Mouse (Mus musculus) hindbrain, postnatal 0 days (tissue): ENCODE data around the gene Eef1g. TPM values are rescaled to one million over a fixed set of nuclear protein-coding genes. Genes with fewer than 3 reads are reported as not detected.

Experiments used
- ATAC-seq: fragments of 200-750 bp; cut with Nextera tagmentation; 2 replicates; pipeline ENCODE4 v1.8.0; 2017; ENCODE audit warnings: mild to moderate bottlenecking, moderate TSS enrichment, moderate library complexity
- DNase-seq: peaks from one replicate; pipeline ENCODE4 v3.0.0-alpha.2; 2015; ENCODE audit warnings: low spot score
- H3K27ac ChIP-seq: fragments of 300-500 bp; sonication (generic); 2 replicates; pipeline ENCODE4 v1.5.1; 2014; ENCODE audit warnings: mild to moderate bottlenecking
- H3K27me3 ChIP-seq: fragments of 300-500 bp; sonication (generic); 2 replicates; pipeline ENCODE4 v1.6.1; 2014; ENCODE audit warnings: low read length, mixed read lengths; ENCODE audit not compliant: insufficient read depth
- H3K36me3 ChIP-seq: fragments of 300-500 bp; sonication (generic); 2 replicates; pipeline ENCODE4 v1.6.1; 2014; ENCODE audit warnings: low read length, mixed read lengths; ENCODE audit not compliant: insufficient read depth
- H3K4me1 ChIP-seq: fragments of 300-500 bp; sonication (generic); 2 replicates; pipeline ENCODE4 v1.6.1; 2014; ENCODE audit warnings: antibody characterized with exemption, low read length, mixed read lengths; ENCODE audit not compliant: insufficient read depth
- H3K4me2 ChIP-seq: fragments of 300-500 bp; sonication (generic); 2 replicates; pipeline ENCODE4 v1.6.1; 2014; ENCODE audit warnings: low read depth, mild to moderate bottlenecking, low read length, moderate library complexity, mixed read lengths
- H3K4me3 ChIP-seq: fragments of 300-500 bp; sonication (generic); 2 replicates; pipeline ENCODE4 v1.5.1; 2014; ENCODE audit warnings: low read length
- H3K9ac ChIP-seq: fragments of 300-500 bp; sonication (generic); replicated peaks from 2 replicates; pipeline ENCODE4 v1.6.1; 2014; ENCODE audit warnings: mild to moderate bottlenecking, low read length, moderate library complexity, mixed read lengths
- H3K9me3 ChIP-seq: fragments of 300-500 bp; sonication (generic); 2 replicates; pipeline ENCODE4 v1.6.1; 2016; ENCODE audit warnings: low read length, mixed read lengths
- CTCF ChIP-seq: IDR thresholded peaks from 2 replicates; pipeline ENCODE4 v1.5.1; 2016; ENCODE audit warnings: antibody characterized with exemption, control low read depth, low read depth
- WGBS: fragments of 180-500 bp; shearing (Covaris S2); extraction: QIAGEN DNeasy Blood & Tissue Kit; methylation state at CpG from one replicate; pipeline ENCODE4 v1.1.7; 2014; 5-methylcytosine and 5-hydroxymethylcytosine counted together
- polyA plus RNA-seq: library from polyadenylated mRNA; unstranded; fragments of >200 nt; fragmentation: Nextera tagmentation; extraction: Ambion mirVana; gene quantifications from 2 replicates; pipeline ENCODE4 v1.2.1, GENCODE M21; 2015
- total RNA-seq: library from RNA; depleted of rRNA; stranded (reverse); fragments of >200 nt; gene quantifications from 2 replicates; pipeline ENCODE4 v1.2.3, GENCODE M21; 2014

The Eef1g gene
- total and polyA plus RNA-seq, 2 experiments from 2014 or later = 256 to 469 TPM

DNA sequence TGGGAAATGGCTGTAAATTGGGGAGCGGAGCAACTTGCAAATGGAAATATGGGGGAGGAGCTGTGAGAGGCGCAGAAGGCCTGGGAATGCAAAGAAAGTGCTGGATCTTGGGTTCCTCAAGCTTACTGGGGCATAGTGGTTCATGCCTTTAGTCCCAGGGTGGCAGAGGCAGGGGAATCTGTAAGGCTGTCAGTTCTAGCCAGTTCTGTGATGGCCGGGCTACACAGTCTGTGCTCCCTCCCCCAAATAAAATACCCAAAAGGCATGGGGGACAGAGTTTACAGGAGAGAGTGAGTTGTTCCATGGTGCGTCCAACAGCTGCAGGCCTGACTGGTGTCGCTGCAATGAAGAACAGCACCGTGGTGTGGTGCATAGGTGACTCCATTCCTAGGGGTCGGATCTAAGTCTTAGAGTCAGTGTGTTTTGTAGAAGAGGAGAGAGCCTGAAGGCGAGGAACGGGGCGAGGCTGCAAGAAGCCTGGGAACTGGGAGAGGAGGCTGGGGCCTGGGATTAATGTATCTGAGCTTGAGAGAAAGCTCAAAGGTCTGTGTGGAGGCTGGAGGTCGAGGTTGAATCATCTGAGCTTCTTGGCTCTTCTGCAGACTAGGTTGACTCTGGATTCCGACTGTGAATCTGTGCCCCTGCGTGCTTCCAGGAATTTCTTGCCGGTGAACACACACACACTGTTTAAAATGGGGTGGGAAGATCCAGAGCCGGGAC lies 21.7 kb downstream of the Eef1g start:
- 22% methylated on average over 15 of the region's 15 CpGs for WGBS
- peak overlapping the region; percentile 50 for H3K4me3 ChIP-seq
- H3K27me3 ChIP-seq = peaks cover 14% of the 10 kb centered on the region; the same call in 1 of the 2 replicates
- no peak overlapping the region for H3K27ac ChIP-seq
- DNase-seq (no peak), ATAC-seq (no peak)
- no peak for TF ChIP-seq CTCF
- H3K9me3 ChIP-seq = no peaks in the 10 kb centered on the region
- peaks cover 10% of the 10 kb centered on the region; the same call in 1 of the 2 replicates for H3K4me1 ChIP-seq
- H3K36me3 ChIP-seq = no peaks in the 10 kb centered on the region
- no peak overlapping the region for H3K9ac ChIP-seq
- H3K4me2 ChIP-seq = peak overlapping the region; percentile 84

DNA sequence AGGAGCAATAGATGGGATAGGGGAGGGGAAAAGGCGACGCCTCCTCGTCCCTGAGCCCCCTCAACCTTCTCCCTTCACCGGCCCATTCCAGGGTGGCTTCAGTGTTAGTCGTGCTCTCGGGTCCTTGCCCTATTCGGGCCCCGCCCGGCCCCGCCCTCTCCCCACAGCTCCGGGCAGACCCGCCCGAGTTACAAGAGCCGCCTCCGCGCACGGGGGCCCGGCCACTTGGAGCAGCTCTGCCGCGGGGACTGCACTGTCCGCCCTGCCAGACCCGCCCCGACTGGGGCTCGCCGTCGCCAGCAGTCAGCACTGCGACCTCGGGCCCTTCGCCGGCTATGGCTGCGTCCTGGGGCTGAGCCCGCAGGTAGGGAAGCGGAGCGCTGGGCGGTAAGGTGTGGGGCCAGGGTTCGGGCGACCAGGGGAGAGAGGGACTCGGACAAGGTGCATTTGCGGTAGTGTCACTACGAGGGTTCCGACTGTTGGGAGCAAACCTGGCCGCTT lies 22.3 kb downstream of the Eef1g start, which contains the start of gene Ahnak:
TSS of gene Ahnak (plus strand) at position 219 of the 501 bp plus-strand sequence.
- H3K27me3 ChIP-seq = peaks cover 14% of the 10 kb centered on the region; the same call in 1 of the 2 replicates
- no peak for DNase-seq
- H3K36me3 ChIP-seq = no peaks in the 10 kb centered on the region
- H3K9me3 ChIP-seq = no peaks in the 10 kb centered on the region
- H3K27ac ChIP-seq = peak within 1 kb of the TSS; percentile 4; the same call in 1 of the 2 replicates
- peak; percentile 13; the same call in 1 of the 2 replicates for ATAC-seq
- under 1% methylated on average over 41 of the region's 42 CpGs for WGBS
- no peak for TF ChIP-seq CTCF
- peak within 1 kb of the TSS; percentile 33; the same call in 1 of the 2 replicates for H3K9ac ChIP-seq
- peak within 1 kb of the TSS; percentile 84 for H3K4me2 ChIP-seq
- peaks cover 10% of the 10 kb centered on the region; the same call in 1 of the 2 replicates for H3K4me1 ChIP-seq
- H3K4me3 ChIP-seq = peak within 1 kb of the TSS; percentile 50

DNA sequence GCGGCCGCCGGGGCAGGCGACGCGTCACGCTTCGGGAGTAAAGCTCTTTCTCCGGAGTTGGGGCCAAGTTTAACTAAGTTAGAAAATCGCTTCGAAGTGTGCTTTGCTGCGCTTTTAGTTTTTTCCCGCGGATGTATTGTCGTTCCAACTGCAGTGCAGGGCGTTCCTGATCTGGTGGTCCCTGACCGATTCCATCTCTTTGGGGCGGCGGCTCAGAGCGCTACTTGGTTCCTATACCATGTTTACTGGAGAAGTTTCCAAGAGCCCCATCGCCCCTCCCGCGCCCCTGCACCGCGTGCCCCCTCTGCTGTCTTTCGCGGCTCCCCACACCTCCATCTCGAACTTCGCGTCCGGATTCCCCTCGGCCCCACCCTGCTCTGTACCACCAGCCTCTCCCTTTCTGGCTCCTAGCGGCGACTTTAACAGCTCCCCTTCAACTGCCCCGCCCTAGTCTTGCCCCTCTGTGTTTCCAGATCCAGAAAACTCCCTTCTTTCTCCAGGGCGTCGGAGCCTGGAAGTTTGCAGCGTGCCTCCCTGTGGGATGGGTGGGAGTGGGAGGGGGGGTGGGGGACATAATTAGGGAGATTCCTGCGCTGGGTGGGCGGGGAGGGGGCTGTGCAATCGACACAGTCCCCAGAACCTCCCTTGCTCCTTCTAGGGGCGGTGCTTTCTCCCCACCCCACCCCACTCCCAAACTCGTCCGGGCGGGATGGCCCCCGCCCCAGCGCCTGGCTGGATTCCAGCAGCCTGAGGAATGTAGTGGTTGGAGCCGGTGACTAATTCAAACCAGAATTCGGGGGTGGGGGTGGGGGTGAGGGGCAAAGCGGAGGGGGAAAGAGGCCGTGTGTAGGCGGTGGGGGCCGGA lies 23.0 kb downstream of the Eef1g start:
- Histone ChIP-seq H3K9ac (peak overlapping the region; percentile 33; the same call in 1 of the 2 replicates), H3K27me3 (peaks cover 14% of the 10 kb centered on the region; the same call in 1 of the 2 replicates), H3K9me3 (no peaks in the 10 kb centered on the region), H3K27ac (peak overlapping the region; percentile 4; the same call in 1 of the 2 replicates), H3K4me1 (peaks cover 5% of the 10 kb centered on the region; the same call in 1 of the 2 replicates), H3K36me3 (no peaks in the 10 kb centered on the region), H3K4me2 (peak overlapping the region; percentile 84), H3K4me3 (peak overlapping the region; percentile 50)
- WGBS = under 1% methylated on average over 53 of the region's 53 CpGs
- ATAC-seq (peak; percentile 45), DNase-seq (peak; percentile 51)
- TF ChIP-seq CTCF = peak; percentile 34; the same call in 1 of the 2 replicates

DNA sequence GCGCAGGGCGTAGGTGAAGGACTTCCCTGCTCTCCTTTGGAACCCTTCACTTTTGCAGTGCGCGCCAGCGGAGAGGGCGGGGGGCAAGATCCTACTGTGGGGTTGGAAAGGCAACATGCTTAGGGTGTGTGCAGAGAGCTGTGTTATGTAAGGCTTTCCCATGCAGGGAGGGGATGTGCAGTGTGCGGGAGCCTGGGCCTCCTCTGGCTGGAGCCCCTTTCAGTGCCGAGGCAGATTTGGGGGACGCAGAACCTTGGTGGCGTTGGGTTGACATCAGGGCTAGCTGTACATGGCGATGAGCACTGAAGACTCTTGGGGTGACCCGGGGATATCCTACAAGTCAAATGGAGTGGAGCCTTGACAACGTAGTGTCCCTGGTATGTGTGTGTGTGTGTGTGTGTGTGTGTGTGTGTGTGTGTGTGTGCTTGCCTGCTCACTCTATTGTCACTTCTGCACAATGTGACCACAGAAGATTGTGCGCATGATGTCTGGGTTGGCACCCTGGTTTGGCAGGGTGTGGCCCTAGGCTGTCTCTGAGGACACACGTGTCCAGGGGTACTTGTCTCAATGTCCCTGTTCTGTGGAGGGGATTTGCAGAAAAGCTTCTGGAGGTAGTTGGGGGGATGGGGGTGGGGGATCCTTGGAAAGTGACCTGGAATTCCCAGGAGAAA lies 23.7 kb downstream of the Eef1g start:
- Histone ChIP-seq H3K4me2 (peak overlapping the region; percentile 84), H3K27ac (peak overlapping the region; percentile 4; the same call in 1 of the 2 replicates), H3K27me3 (peaks cover 14% of the 10 kb centered on the region; the same call in 1 of the 2 replicates), H3K4me3 (peak overlapping the region; percentile 50), H3K9ac (peak overlapping the region; percentile 33; the same call in 1 of the 2 replicates), H3K36me3 (no peaks in the 10 kb centered on the region), H3K4me1 (0 out of 2 replicates have a peak, but pooled peaks cover 3% of the 10 kb centered on the region), H3K9me3 (no peaks in the 10 kb centered on the region)
- ATAC-seq = peak; percentile 46
- TF ChIP-seq CTCF = no peak
- WGBS = 16% methylated on average over 14 of the region's 15 CpGs
- DNase-seq = no peak

DNA sequence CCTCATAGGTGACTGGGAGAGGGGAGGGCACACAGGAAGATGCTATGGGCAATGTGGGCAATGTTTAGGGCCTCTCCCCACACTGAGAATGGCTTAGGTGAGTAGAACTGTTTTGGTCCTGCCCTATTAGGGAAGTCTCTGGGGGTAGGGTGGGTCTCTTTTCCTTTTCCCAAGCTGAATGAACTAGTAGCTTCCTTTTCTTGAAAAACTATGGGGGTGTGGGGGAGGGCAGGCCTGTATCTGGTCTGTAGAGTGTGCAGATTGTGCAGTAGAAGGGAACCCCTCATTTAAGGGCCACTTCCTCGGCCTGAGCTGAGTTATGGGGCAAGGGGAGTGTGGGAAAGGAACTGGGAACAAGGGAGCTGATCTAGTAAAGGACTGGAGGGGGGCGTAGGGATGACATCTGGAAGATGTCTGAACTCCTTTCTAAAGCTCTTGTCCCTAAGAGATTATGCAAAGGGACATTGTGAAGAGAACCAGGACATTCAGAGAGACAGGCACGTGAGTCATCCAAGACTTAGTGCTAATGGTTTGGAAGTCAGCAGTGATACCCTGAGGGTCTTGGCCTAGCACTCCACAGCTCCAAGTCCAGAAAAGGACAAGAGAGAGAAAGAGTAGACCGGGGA lies 24.5 kb downstream of the Eef1g start:
- no peaks in the 10 kb centered on the region for H3K9me3 ChIP-seq
- no peak for TF ChIP-seq CTCF
- H3K4me1 ChIP-seq = 0 out of 2 replicates have a peak, but pooled peaks cover 3% of the 10 kb centered on the region
- no peak overlapping the region for H3K9ac ChIP-seq
- H3K27me3 ChIP-seq = peaks cover 14% of the 10 kb centered on the region; the same call in 1 of the 2 replicates
- no peak overlapping the region for H3K27ac ChIP-seq
- DNase-seq = no peak
- ATAC-seq = no peak
- 73% methylated on average over 4 of the region's 4 CpGs for WGBS
- no peak overlapping the region for H3K4me3 ChIP-seq
- H3K36me3 ChIP-seq = no peaks in the 10 kb centered on the region
- no peak overlapping the region for H3K4me2 ChIP-seq
